Mouse (Mus musculus) forelimb bud, embryonic 11.5 days (tissue): Measurements from ENCODE around the gene Olfr1364.

Source experiments
- DNase-seq: peaks from one replicate; pipeline ENCODE4 v3.0.0-alpha.2; 2012; ENCODE audit warnings: low read depth, low spot score

Gene Olfr1364

DNA sequence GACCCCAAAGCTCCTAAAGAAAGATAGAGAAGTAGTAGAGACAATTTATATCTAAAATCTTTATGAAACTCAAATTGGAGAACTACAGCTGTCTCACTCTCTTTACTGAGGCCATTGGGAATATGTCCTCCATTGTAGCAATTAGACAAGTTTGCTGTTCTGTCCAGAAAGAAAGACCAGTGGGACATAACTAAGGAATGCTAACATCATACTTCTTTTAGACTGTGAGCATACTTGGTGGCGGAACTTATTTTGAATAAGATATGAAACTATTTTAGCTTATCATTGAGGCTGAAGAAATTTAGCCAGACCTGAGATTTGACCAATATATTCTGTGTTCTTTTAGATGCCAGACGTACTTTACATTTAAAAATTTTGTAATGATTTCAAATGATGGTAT is at the start of gene Olfr1364:
Olfr1364 (minus strand) TSS at position 101 of the 400 bp plus-strand sequence.
- DNase-seq: no peak

DNA sequence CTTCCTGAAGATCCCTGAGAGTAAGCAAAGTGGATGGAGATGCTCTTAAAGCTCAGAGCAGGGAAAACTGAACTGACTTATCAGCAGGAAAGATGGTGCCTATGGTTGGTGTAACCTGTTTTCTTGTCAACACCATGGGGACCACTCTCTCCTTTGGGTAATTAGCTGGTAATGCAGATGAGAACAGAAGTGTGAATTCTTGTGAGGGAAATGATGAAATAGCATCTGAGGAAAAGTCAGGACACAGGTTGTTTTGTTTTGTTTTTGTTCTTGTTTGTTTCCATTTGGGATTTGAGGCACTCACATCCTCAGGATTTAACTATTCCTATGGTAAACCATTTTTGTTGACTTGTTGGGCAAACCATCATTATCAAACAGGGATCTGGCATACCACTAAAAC is 32.4 kb upstream of the Olfr1364 start, which contains the start of gene Olfr1362:
Olfr1362 (minus strand) TSS at position 101 of the 400 bp plus-strand sequence.
- no peak for DNase-seq

DNA sequence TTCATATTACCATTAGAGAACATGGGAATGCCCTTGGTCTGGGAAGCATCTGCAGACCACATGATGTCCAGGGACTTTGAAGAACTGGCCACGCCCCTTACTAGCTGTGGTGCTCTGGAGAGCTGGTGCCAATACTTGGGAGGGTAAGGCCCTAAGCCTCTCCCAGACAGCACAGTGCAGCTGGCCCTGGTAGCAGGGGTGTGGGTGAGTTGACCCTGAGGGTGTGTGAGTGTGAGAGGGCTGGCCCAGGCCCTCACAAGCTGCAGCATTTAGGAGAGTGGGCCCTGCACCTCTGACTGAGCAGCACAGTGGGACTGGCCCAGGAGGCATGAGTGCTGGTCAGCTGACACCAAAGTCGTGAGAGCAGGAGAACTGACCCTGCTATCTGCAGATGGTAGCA is 10.1 kb upstream of the Olfr1364 start:
- DNase-seq: no peak

DNA sequence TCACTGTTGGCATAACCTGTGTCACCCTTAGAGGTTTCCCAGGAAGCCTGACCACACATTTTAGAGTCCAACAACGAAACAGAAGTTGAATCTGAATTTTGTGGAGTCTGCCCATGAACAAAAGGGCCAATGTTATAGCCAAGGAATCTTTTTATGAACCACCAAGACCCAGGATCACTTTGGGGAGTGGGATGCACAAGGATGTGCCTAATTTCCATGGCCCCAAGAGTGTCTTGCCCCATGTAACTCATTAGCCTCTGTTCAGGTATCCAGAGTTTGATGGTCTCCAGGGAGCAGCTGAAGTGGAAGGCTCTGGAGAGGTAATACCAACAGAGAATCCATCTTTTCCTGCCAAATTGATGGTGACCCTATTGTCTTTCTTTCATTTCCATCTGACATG is 21.8 kb downstream of the Olfr1364 start, which contains the start of gene Olfr1535:
Olfr1535 (minus strand) TSS at position 101 of the 400 bp plus-strand sequence.
- no peak for DNase-seq

DNA sequence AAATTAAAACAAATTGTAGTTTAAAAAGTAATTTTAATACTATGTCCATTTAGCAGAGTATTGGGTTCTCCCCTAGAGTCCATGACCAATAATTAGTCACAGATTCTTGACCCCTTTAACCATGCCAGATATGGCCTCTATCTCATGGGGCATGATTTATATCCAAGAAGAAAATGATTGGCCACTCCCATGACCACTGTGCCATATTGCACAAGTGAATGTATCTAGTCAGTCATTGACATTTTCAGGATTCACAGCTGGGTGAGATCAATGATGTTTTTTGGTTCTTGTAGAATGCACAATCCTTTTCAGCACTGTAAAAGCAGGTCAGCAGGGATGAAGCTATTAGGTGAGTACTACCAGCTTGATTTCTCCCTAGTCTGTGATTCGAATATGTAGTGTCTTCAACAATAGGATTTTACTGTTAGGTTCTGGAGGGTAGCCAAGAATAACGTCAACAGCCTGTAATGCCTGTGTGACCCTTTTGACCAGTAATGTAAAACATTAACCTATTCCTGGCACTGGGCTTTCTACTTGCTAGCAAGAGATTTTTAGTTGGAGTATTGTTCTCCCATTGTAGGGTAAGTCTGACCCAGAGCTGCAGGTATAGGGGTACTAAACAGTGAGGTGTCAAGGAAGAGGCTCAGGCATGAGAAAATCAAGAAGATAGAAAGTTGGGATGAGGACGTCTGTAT is 31.0 kb downstream of the Olfr1364 start:
- no peak for DNase-seq

DNA sequence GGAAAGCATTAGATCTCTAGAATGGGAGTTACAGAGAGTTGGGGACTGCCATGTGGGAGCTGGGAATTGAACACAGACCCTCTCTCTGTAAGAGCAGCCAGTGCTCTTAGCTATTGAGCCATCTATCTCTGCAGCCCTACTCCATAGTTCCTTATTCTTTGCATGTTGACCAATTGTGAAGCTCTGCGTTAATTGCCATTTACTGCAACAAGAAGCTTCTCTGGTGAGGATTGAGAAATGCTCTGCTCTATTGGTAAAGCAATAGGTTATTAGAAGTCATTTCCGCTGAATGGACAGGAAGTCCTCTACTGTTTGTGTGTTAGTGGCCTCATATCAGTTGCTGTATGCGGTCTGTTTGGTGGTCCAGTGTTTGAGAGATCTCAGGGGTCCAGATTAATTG is 32.1 kb downstream of the Olfr1364 start:
- DNase-seq: no peak

DNA sequence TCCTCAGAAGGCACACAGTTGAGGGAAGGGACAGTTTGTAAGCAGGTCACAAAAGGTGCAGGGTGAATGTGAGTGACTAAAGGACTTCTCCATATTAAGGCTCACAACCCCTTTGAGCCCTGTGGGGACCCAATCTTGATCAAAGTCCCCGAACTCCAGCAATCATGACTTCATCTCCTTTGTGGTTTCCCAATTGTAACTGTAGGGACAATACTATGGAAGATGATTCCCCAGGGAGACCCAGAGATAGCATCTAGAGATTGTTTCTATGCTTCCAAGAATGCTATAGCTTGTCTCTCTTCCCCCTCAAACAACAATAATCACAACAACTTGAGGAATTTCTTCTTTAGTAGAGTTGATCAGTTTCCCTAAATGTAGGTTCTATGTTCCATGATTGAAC is 38.9 kb downstream of the Olfr1364 start, which contains the start of gene Olfr1366:
Olfr1366 (minus strand) TSS at position 101 of the 400 bp plus-strand sequence.
- DNase-seq: no peak

DNA sequence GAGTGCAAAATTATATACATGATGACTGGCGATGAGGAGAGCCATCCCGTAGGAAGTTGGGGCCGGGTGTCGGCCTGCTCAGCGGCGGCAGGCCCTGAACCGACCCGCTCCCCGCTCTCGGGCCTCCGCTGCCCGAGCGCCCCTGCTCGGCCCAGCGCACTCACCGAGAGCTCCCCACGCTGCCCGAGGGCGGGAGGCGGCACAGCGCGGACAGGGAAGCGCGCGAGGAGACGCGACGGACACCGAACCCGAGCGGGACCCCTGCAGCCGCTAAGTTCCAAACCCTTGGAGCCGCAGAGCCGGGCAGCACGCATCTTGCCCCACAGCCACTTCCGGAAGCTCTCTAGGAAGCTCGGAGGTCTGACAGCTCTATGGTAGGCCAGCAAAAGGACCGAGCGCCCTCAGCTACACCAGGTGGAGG is 50.8 kb downstream of the Olfr1364 start, which contains the start of gene Zkscan8:
Zkscan8 (minus strand) TSS at position 340 of the 421 bp plus-strand sequence.
- peak; percentile 88 for DNase-seq

DNA sequence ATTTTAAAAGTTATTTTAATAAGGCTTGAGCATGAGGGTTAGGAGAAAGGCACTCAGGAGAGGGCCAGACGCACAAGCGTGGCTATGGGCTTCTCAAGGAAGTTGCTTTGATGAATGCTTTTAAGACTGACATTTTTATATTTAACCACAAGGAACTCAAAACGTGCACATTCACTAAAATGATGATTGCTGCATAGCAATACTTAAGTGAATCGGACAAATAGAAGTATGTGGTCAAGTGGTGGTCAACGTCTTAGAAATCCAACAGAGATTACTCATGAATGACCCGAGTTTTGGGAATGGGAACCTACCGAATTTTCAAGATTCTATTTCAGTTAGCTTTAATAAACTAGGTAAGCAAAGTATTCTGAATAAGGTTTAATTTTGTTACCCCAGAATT is 51.4 kb downstream of the Olfr1364 start:
- peak; percentile 2 for DNase-seq
